Mouse (Mus musculus) lung, embryonic 14.5 days (tissue): ENCODE results near the gene Umodl1. TPM values are rescaled to one million over a fixed set of nuclear protein-coding genes. Genes with fewer than 3 reads are reported as not detected.

Source experiments
- ATAC-seq: fragments of 200-750 bp; cut with Nextera tagmentation; 2 replicates; pipeline ENCODE4 v1.8.0; 2017; ENCODE audit warnings: mild to moderate bottlenecking, moderate TSS enrichment, moderate library complexity; ENCODE audit not compliant: insufficient read depth
- DNase-seq: peaks from one replicate; pipeline ENCODE4 v3.0.0-alpha.2; 2015
- H3K27ac ChIP-seq: fragments of 300-500 bp; sonication (generic); 2 replicates; pipeline ENCODE4 v1.5.1; 2014; ENCODE audit warnings: low read depth, mild to moderate bottlenecking, moderate library complexity
- H3K27me3 ChIP-seq: fragments of 300-500 bp; sonication (generic); 2 replicates; pipeline ENCODE4 v1.6.1; 2014; ENCODE audit warnings: low read length, control low read depth; ENCODE audit not compliant: insufficient read depth
- H3K36me3 ChIP-seq: fragments of 300-500 bp; sonication (generic); 2 replicates; pipeline ENCODE4 v1.6.1; 2014; ENCODE audit warnings: control low read depth; ENCODE audit not compliant: insufficient read depth
- H3K4me1 ChIP-seq: fragments of 300-500 bp; sonication (generic); 2 replicates; pipeline ENCODE4 v1.6.1; 2014; ENCODE audit warnings: antibody characterized with exemption, control low read depth; ENCODE audit not compliant: insufficient read depth
- H3K4me2 ChIP-seq: fragments of 300-500 bp; sonication (generic); 2 replicates; pipeline ENCODE4 v1.6.1; 2014; ENCODE audit warnings: mild to moderate bottlenecking
- H3K4me3 ChIP-seq: fragments of 300-500 bp; sonication (generic); 2 replicates; pipeline ENCODE4 v1.5.1; 2014; ENCODE audit warnings: low read depth, low read length
- H3K9ac ChIP-seq: fragments of 300-500 bp; sonication (generic); 2 replicates; pipeline ENCODE4 v1.6.1; 2014
- H3K9me3 ChIP-seq: fragments of 300-500 bp; sonication (generic); 2 replicates; pipeline ENCODE4 v1.6.1; 2016; ENCODE audit warnings: low read depth, low read length, control low read depth
- CTCF ChIP-seq: IDR thresholded peaks from 2 replicates; pipeline ENCODE4 v1.5.1; 2016; ENCODE audit warnings: antibody characterized with exemption, low read depth
- WGBS: fragments of 180-500 bp; shearing (Covaris S2); extraction: QIAGEN DNeasy Blood & Tissue Kit; methylation state at CpG from one replicate; pipeline ENCODE4 v1.1.7; 2014; 5-methylcytosine and 5-hydroxymethylcytosine counted together
- polyA plus RNA-seq: library from polyadenylated mRNA; unstranded; fragments of >200 nt; fragmentation: Nextera tagmentation; extraction: Ambion mirVana; gene quantifications from 2 replicates; pipeline ENCODE4 v1.2.1, GENCODE M21; 2014

Umodl1 gene
- polyA plus RNA-seq, 1 experiment from 2014 or later = not detected

GRCm38 (mm10) chr17:31000897-31001296 lies 46.5 kb downstream of the Umodl1 start:
- ATAC-seq (no peak), DNase-seq (no peak)
- Histone ChIP-seq H3K9me3 (no peaks in the 10 kb centered on the region), H3K27ac (no peak overlapping the region), H3K9ac (no peak overlapping the region), H3K36me3 (no peaks in the 10 kb centered on the region), H3K4me1 (no peaks in the 10 kb centered on the region), H3K27me3 (no peaks in the 10 kb centered on the region), H3K4me2 (no peak overlapping the region), H3K4me3 (no peak overlapping the region)
- no peak for TF ChIP-seq CTCF
- 23% methylated on average over 5 of the region's 5 CpGs for WGBS

GRCm38 (mm10) chr17:31002613-31003012 lies 48.2 kb downstream of the Umodl1 start:
- DNase-seq (no peak), ATAC-seq (no peak)
- Histone ChIP-seq H3K27ac (no peak overlapping the region), H3K9ac (no peak overlapping the region), H3K4me2 (no peak overlapping the region), H3K4me3 (no peak overlapping the region), H3K4me1 (no peaks in the 10 kb centered on the region), H3K27me3 (no peaks in the 10 kb centered on the region), H3K36me3 (no peaks in the 10 kb centered on the region), H3K9me3 (no peaks in the 10 kb centered on the region)
- no peak for TF ChIP-seq CTCF
- WGBS = 80% methylated on average over 5 of the region's 5 CpGs

GRCm38 (mm10) chr17:31005284-31005683 lies 50.8 kb downstream of the Umodl1 start:
- no peaks in the 10 kb centered on the region for H3K9me3 ChIP-seq
- no peaks in the 10 kb centered on the region for H3K27me3 ChIP-seq
- DNase-seq (no peak), ATAC-seq (no peak)
- no peak overlapping the region for H3K4me2 ChIP-seq
- no peak overlapping the region for H3K9ac ChIP-seq
- no peaks in the 10 kb centered on the region for H3K36me3 ChIP-seq
- H3K27ac ChIP-seq = no peak overlapping the region
- H3K4me1 ChIP-seq = no peaks in the 10 kb centered on the region
- TF ChIP-seq CTCF = no peak
- no peak overlapping the region for H3K4me3 ChIP-seq
- 88% methylated on average over 2 of the region's 2 CpGs for WGBS

GRCm38 (mm10) chr17:31007357-31007756 lies 52.9 kb downstream of the Umodl1 start:
- Histone ChIP-seq H3K4me3 (no peak overlapping the region), H3K4me2 (no peak overlapping the region), H3K27ac (no peak overlapping the region), H3K27me3 (no peaks in the 10 kb centered on the region), H3K4me1 (no peaks in the 10 kb centered on the region), H3K9me3 (no peaks in the 10 kb centered on the region), H3K9ac (no peak overlapping the region), H3K36me3 (no peaks in the 10 kb centered on the region)
- DNase-seq = no peak
- TF ChIP-seq CTCF = no peak
- no peak for ATAC-seq
- WGBS = 67% methylated on average over 3 of the region's 3 CpGs

- TF ChIP-seq CTCF = no peak
- Histone ChIP-seq H3K4me2 (no peak overlapping the region), H3K4me3 (no peak overlapping the region), H3K27me3 (no peaks in the 10 kb centered on the region), H3K36me3 (no peaks in the 10 kb centered on the region), H3K4me1 (no peaks in the 10 kb centered on the region), H3K9me3 (no peaks in the 10 kb centered on the region), H3K9ac (no peak overlapping the region), H3K27ac (no peak overlapping the region)
- ATAC-seq (no peak), DNase-seq (no peak)
- WGBS = 75% methylated on average over 8 of the region's 8 CpGs
Observed at GRCm38 (mm10) chr17:31008416-31008815, 54.0 kb downstream of the Umodl1 start.

- peak; percentile 98 for TF ChIP-seq CTCF
- Histone ChIP-seq H3K4me3 (no peak overlapping the region), H3K36me3 (no peaks in the 10 kb centered on the region), H3K9me3 (no peaks in the 10 kb centered on the region), H3K27ac (no peak overlapping the region), H3K4me1 (no peaks in the 10 kb centered on the region), H3K4me2 (no peak overlapping the region), H3K9ac (no peak overlapping the region), H3K27me3 (no peaks in the 10 kb centered on the region)
- DNase-seq (peak; percentile 83), ATAC-seq (no peak)
- 30% methylated on average over 9 of the region's 9 CpGs for WGBS
Observed at GRCm38 (mm10) chr17:31011551-31012394, 57.3 kb downstream of the Umodl1 start.

GRCm38 (mm10) chr17:31018267-31018666 lies 63.8 kb downstream of the Umodl1 start:
- TF ChIP-seq CTCF = peak; percentile 66
- Histone ChIP-seq H3K4me1 (no peaks in the 10 kb centered on the region), H3K4me3 (no peak overlapping the region), H3K27me3 (no peaks in the 10 kb centered on the region), H3K9me3 (no peaks in the 10 kb centered on the region), H3K36me3 (no peaks in the 10 kb centered on the region), H3K9ac (no peak overlapping the region), H3K4me2 (no peak overlapping the region), H3K27ac (no peak overlapping the region)
- WGBS = 53% methylated on average over 4 of the region's 4 CpGs
- ATAC-seq = no peak
- peak; percentile 87 for DNase-seq
